Mouse (Mus musculus) brain, embryonic 14.5 days (tissue): ENCODE data around the gene Lyl1. TPM values are rescaled to one million over a fixed set of nuclear protein-coding genes. Genes with fewer than 3 reads are reported as not detected.

Experiments used
- DNase-seq: peaks from one replicate; pipeline ENCODE4 v3.0.0-alpha.2; 2011; ENCODE audit warnings: low read depth
- CTCF ChIP-seq: fragments of 200-500 bp; IDR thresholded peaks from 2 replicates; pipeline ENCODE4 v1.5.1; 2012; ENCODE audit warnings: inconsistent platforms, mild to moderate bottlenecking, moderate library complexity, borderline replicate concordance; ENCODE audit not compliant: insufficient read depth, insufficient read length; ENCODE audit errors: extremely low read depth
- POLR2A ChIP-seq: fragments of 200-500 bp; IDR thresholded peaks from 2 replicates; pipeline ENCODE4 v1.6.1; 2012; ENCODE audit warnings: mild to moderate bottlenecking, inconsistent platforms, borderline replicate concordance; ENCODE audit not compliant: poor library complexity, insufficient read depth, insufficient read length, severe bottlenecking; ENCODE audit errors: extremely low read depth
- polyA plus RNA-seq: library from polyadenylated mRNA; depleted of rRNA; stranded (reverse); fragments of >200 nt; gene quantifications from 2 replicates; pipeline ENCODE4 v1.2.3, GENCODE M21; 2012

The Lyl1 gene
- polyA plus RNA-seq, 1 experiment = 4.7 TPM

- no peak for TF ChIP-seq CTCF
- TF ChIP-seq POLR2A = no peak
- peak; percentile 45 for DNase-seq
Observed at GRCm38 (mm10) chr8:84707267-84707883, 6.1 kb downstream of the Lyl1 start.

GRCm38 (mm10) chr8:84708071-84708541 lies 6.8 kb downstream of the Lyl1 start:
- TF ChIP-seq CTCF (no peak), POLR2A (no peak)
- DNase-seq = peak; percentile 73

GRCm38 (mm10) chr8:84708774-84709475 lies 7.7 kb downstream of the Lyl1 start:
- TF ChIP-seq POLR2A (no peak), CTCF (peak; percentile 98)
- DNase-seq = peak; percentile 97

- TF ChIP-seq CTCF = no peak
- TF ChIP-seq POLR2A = no peak
- no peak for DNase-seq
Observed at GRCm38 (mm10) chr8:84709931-84710330, 8.7 kb downstream of the Lyl1 start.

GRCm38 (mm10) chr8:84711312-84711711 lies 10.1 kb downstream of the Lyl1 start:
- DNase-seq = no peak
- no peak for TF ChIP-seq CTCF
- no peak for TF ChIP-seq POLR2A

GRCm38 (mm10) chr8:84711933-84712758 lies 10.9 kb downstream of the Lyl1 start:
- no peak for TF ChIP-seq POLR2A
- peak; percentile 10; the same call in 1 of the 2 replicates for TF ChIP-seq CTCF
- peak; percentile 99 for DNase-seq

- no peak for DNase-seq
- no peak for TF ChIP-seq POLR2A
- no peak for TF ChIP-seq CTCF
Observed at GRCm38 (mm10) chr8:84712759-84713120, 11.5 kb downstream of the Lyl1 start.

GRCm38 (mm10) chr8:84713381-84713780 lies 12.1 kb downstream of the Lyl1 start:
- TF ChIP-seq CTCF (no peak), POLR2A (no peak)
- DNase-seq = peak; percentile 68

GRCm38 (mm10) chr8:84714161-84714560 lies 12.9 kb downstream of the Lyl1 start:
- peak; percentile 64 for DNase-seq
- no peak for TF ChIP-seq CTCF
- no peak for TF ChIP-seq POLR2A

GRCm38 (mm10) chr8:84715893-84716468 lies 14.7 kb downstream of the Lyl1 start:
- peak; percentile 64 for DNase-seq
- no peak for TF ChIP-seq CTCF
- no peak for TF ChIP-seq POLR2A

GRCm38 (mm10) chr8:84716790-84717189 lies 15.5 kb downstream of the Lyl1 start:
- TF ChIP-seq CTCF (no peak), POLR2A (no peak)
- no peak for DNase-seq
